Mouse (Mus musculus) G1E-ER4 (cell line): ENCODE results near the gene Eps15. TPM values are rescaled to one million over a fixed set of nuclear protein-coding genes. Genes with fewer than 3 reads are reported as not detected.

Experiments used
- GATA1 ChIP-seq: IDR thresholded peaks from one replicate; pipeline ENCODE4 v1.8.0; 2012; ENCODE audit warnings: low read length, inconsistent platforms
- polyA plus RNA-seq: library from polyadenylated mRNA; stranded (reverse); fragments of >175 nt; gene quantifications from 2 replicates; pipeline ENCODE4 v1.2.3, GENCODE M21; 2012

Gene Eps15
- polyA plus RNA-seq, 1 experiment, result 8.5 TPM

GRCm38 (mm10) chr4:109256791-109257190 lies 23.3 kb upstream of the Eps15 start:
- TF ChIP-seq GATA1, result no peak

- no peak for TF ChIP-seq GATA1
These were observed 22.4 kb upstream of the Eps15 start for GRCm38 (mm10) chr4:109257639-109258038.

GRCm38 (mm10) chr4:109262068-109262467 lies 18.0 kb upstream of the Eps15 start:
- no peak for TF ChIP-seq GATA1

GRCm38 (mm10) chr4:109266056-109266455 lies 14.0 kb upstream of the Eps15 start:
- no peak for TF ChIP-seq GATA1

GRCm38 (mm10) chr4:109266744-109267143 lies 13.3 kb upstream of the Eps15 start:
- TF ChIP-seq GATA1, result no peak

- TF ChIP-seq GATA1, result no peak
These were observed 12.6 kb upstream of the Eps15 start for GRCm38 (mm10) chr4:109267452-109267851.

- TF ChIP-seq GATA1, result no peak
These were observed 11.2 kb upstream of the Eps15 start for GRCm38 (mm10) chr4:109268903-109269302.

- TF ChIP-seq GATA1, result no peak
These were observed 8.3 kb upstream of the Eps15 start for GRCm38 (mm10) chr4:109271803-109272202.

GRCm38 (mm10) chr4:109273586-109274240 lies 6.4 kb upstream of the Eps15 start:
- no peak for TF ChIP-seq GATA1

- no peak for TF ChIP-seq GATA1
These were observed 542 bp downstream of the Eps15 start for GRCm38 (mm10) chr4:109280459-109281160.

- no peak for TF ChIP-seq GATA1
These were observed 1.1 kb downstream of the Eps15 start for GRCm38 (mm10) chr4:109281161-109281560.

GRCm38 (mm10) chr4:109281946-109282345 lies 1.9 kb downstream of the Eps15 start:
- TF ChIP-seq GATA1, result no peak

- TF ChIP-seq GATA1, result no peak
These were observed 14.6 kb downstream of the Eps15 start for GRCm38 (mm10) chr4:109294629-109295028.

GRCm38 (mm10) chr4:109296510-109296909 lies 16.4 kb downstream of the Eps15 start:
- TF ChIP-seq GATA1, result no peak

GRCm38 (mm10) chr4:109299136-109299535 lies 19.1 kb downstream of the Eps15 start:
- TF ChIP-seq GATA1, result no peak

- no peak for TF ChIP-seq GATA1
These were observed 37.1 kb downstream of the Eps15 start for GRCm38 (mm10) chr4:109316941-109317894.

GRCm38 (mm10) chr4:109336796-109337195 lies 56.7 kb downstream of the Eps15 start:
- TF ChIP-seq GATA1, result no peak
